Mouse (Mus musculus): ENCODE measurements around the gene Myo5a. TPM values are rescaled to one million over a fixed set of nuclear protein-coding genes. Genes with fewer than 3 reads are reported as not detected.

Gene Myo5a
- polyA plus RNA-seq, 1 experiment from 2014 or later = 23.5 TPM

DNA sequence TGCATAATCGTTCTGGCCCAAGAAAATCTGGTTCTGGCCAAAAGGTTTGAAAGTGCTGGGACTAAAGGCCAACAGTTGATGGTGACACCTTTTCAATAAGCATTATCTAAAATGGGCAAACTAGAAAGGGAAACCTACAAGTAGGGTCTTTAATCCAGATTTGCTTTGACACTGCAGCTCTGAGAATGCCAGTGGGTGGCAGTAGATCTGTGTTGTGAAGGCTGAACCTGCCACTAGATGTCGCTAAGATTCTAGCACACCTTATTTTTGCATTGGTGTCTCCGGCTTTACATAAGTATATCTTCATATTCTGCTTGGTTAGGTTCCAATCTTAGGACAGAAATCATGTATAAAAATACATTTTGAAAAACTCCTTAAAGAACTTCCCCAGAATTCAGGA lies 20.8 kb upstream of the Myo5a start:
- Histone ChIP-seq H3K4me2 (ENCODE audit: low read depth, low read length) (no peak overlapping the region), H3K9me3 (replicated peaks; ENCODE audit: control insufficient read depth, low read length) (no peaks in the 10 kb centered on the region), H3K9ac (replicated peaks; ENCODE audit: low read length) (no peak overlapping the region), H3K36me3 (replicated peaks; ENCODE audit: control insufficient read depth, insufficient read depth, low read depth, low read length) (no peaks in the 10 kb centered on the region; the same call in 1 of the 2 replicates), H3K4me3 (ENCODE audit: low read depth, low read length) (no peak overlapping the region), H3K27ac (replicated peaks; ENCODE audit: low read depth, low read length) (no peak overlapping the region), H3K27me3 (ENCODE audit: control insufficient read depth, insufficient read depth, low read length) (no peaks in the 10 kb centered on the region), H3K4me1 (ENCODE audit: control insufficient read depth, insufficient read depth, low read length) (no peaks in the 10 kb centered on the region)
- WGBS = 43% methylated on average over 3 of the region's 3 CpGs
- peak; percentile 83 for DNase-seq (ENCODE audit: low spot score)
- no peak for ATAC-seq (replicated peaks; ENCODE audit: insufficient number of reproducible peaks, low FRiP score, low TSS enrichment, low read depth)

DNA sequence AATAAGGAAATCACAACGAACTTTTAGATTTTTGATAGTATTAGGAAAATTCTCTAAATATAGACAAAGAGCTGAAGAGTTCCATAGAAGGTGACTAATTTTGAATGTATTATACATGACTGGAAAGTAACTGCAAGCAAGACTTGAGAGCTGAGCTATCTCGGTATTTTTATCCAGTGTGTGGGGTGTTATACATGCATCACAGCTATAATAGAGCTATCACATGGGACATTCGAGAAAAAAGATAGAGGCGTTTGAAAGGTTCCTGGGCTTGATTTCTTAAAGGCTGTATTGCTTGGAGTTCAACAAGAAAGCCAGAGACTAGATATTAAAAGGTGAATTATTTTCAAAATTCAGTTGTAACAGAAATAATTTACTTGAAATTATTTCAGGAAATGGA lies 19.0 kb upstream of the Myo5a start:
- 90% methylated on average over 4 of the region's 4 CpGs for WGBS
- H3K27ac ChIP-seq (replicated peaks; ENCODE audit: low read depth, low read length) = no peak overlapping the region
- peaks cover 2% of the 10 kb centered on the region; the same call in 1 of the 2 replicates for H3K36me3 ChIP-seq (replicated peaks; ENCODE audit: control insufficient read depth, insufficient read depth, low read depth, low read length)
- no peaks in the 10 kb centered on the region for H3K27me3 ChIP-seq (ENCODE audit: control insufficient read depth, insufficient read depth, low read length)
- H3K9me3 ChIP-seq (replicated peaks; ENCODE audit: control insufficient read depth, low read length) = no peaks in the 10 kb centered on the region
- H3K4me1 ChIP-seq (ENCODE audit: control insufficient read depth, insufficient read depth, low read length) = no peaks in the 10 kb centered on the region
- no peak for ATAC-seq (replicated peaks; ENCODE audit: insufficient number of reproducible peaks, low FRiP score, low TSS enrichment, low read depth)
- no peak overlapping the region for H3K9ac ChIP-seq (replicated peaks; ENCODE audit: low read length)
- H3K4me2 ChIP-seq (ENCODE audit: low read depth, low read length) = no peak overlapping the region
- no peak for DNase-seq (ENCODE audit: low spot score)
- no peak overlapping the region for H3K4me3 ChIP-seq (ENCODE audit: low read depth, low read length)

GRCm38 (mm10) chr9:75055046-75055445 lies 15.8 kb upstream of the Myo5a start:
- H3K27ac ChIP-seq (replicated peaks; ENCODE audit: low read depth, low read length) = no peak overlapping the region
- no peak overlapping the region for H3K9ac ChIP-seq (replicated peaks; ENCODE audit: low read length)
- no peak overlapping the region for H3K4me3 ChIP-seq (ENCODE audit: low read depth, low read length)
- H3K9me3 ChIP-seq (replicated peaks; ENCODE audit: control insufficient read depth, low read length) = no peaks in the 10 kb centered on the region
- no peaks in the 10 kb centered on the region for H3K4me1 ChIP-seq (ENCODE audit: control insufficient read depth, insufficient read depth, low read length)
- no peak overlapping the region for H3K4me2 ChIP-seq (ENCODE audit: low read depth, low read length)
- DNase-seq (ENCODE audit: low spot score) (no peak), ATAC-seq (replicated peaks; ENCODE audit: insufficient number of reproducible peaks, low FRiP score, low TSS enrichment, low read depth) (no peak)
- H3K27me3 ChIP-seq (ENCODE audit: control insufficient read depth, insufficient read depth, low read length) = no peaks in the 10 kb centered on the region
- WGBS = 90% methylated on average over 5 of the region's 5 CpGs
- peaks cover 4% of the 10 kb centered on the region for H3K36me3 ChIP-seq (replicated peaks; ENCODE audit: control insufficient read depth, insufficient read depth, low read depth, low read length)

DNA sequence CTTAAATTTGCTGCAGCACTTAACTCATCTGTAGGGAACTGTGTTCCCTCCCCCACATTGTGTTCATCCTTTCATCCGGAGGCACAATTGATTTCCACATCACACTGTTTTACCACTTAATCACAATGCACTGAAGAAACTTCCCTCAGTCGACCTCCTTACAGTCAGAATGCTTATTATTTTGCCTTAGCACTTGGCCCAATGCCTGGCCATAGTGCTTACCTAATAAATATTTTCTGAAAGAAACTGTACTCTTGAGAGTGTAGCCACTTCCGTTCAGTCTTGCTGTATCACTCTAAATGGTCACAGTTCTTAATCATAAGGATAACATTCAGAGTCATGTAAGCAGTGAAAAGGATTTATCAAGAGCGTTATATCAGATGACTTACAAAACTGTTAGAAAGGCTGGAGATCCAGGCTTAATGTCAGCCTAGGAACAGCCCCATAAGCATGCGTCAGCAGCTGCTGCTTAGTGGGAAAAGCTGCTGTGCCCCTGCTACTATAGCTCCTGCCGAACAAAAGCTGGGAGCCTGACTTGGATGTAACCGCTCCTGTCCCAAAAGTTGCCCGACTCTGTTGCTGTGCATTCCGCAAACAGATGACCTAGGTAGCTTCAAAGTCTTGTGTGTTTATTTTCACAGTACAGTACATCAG lies 6.0 kb upstream of the Myo5a start:
- H3K27me3 ChIP-seq (ENCODE audit: control insufficient read depth, insufficient read depth, low read length) = no peaks in the 10 kb centered on the region
- DNase-seq (ENCODE audit: low spot score) = no peak
- no peak overlapping the region for H3K9ac ChIP-seq (replicated peaks; ENCODE audit: low read length)
- H3K27ac ChIP-seq (replicated peaks; ENCODE audit: low read depth, low read length) = no peak overlapping the region
- no peak for ATAC-seq (replicated peaks; ENCODE audit: insufficient number of reproducible peaks, low FRiP score, low TSS enrichment, low read depth)
- H3K4me3 ChIP-seq (ENCODE audit: low read depth, low read length) = no peak overlapping the region
- no peaks in the 10 kb centered on the region; the same call in 1 of the 2 replicates for H3K36me3 ChIP-seq (replicated peaks; ENCODE audit: control insufficient read depth, insufficient read depth, low read depth, low read length)
- H3K9me3 ChIP-seq (replicated peaks; ENCODE audit: control insufficient read depth, low read length) = no peaks in the 10 kb centered on the region
- WGBS = 84% methylated on average over 9 of the region's 9 CpGs
- no peak overlapping the region for H3K4me2 ChIP-seq (ENCODE audit: low read depth, low read length)
- no peaks in the 10 kb centered on the region for H3K4me1 ChIP-seq (ENCODE audit: control insufficient read depth, insufficient read depth, low read length)

DNA sequence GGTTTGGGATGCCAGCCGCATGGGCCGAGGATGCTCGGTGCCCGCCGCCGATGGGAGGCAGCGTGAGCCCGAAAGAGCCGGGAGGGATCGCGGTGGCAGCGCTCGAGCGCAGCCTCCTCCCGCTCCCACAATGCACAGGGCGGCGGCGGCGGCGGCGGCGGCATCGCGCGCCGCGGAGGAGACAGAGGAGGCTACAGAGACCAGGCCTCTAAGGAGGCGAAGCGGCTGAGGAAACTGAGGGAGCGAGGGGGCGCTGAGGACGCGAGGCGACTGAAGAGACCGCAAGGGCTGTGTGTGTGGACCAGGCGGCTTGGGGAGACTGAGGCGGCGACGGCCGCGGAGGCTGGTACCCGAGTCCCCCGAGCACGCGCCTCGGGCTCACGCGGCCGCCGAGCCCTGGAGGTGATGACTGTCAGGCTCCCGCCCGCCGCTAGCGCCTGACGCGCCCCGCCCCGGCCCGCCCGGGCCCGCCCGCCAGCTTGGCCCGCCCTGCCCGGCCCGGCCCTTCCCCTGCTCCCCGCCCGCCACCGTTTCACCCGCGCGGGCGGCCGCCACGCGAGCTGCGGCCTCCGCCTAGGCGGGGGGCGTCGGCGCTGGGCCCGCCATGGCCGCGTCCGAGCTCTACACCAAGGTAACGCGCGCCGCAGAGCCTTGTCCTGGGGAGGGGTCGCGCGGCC lies 352 bp downstream of the Myo5a start:
- WGBS = under 1% methylated on average over 59 of the region's 92 CpGs
- peak overlapping the region; percentile 88 for H3K4me3 ChIP-seq (ENCODE audit: low read depth, low read length)

DNA sequence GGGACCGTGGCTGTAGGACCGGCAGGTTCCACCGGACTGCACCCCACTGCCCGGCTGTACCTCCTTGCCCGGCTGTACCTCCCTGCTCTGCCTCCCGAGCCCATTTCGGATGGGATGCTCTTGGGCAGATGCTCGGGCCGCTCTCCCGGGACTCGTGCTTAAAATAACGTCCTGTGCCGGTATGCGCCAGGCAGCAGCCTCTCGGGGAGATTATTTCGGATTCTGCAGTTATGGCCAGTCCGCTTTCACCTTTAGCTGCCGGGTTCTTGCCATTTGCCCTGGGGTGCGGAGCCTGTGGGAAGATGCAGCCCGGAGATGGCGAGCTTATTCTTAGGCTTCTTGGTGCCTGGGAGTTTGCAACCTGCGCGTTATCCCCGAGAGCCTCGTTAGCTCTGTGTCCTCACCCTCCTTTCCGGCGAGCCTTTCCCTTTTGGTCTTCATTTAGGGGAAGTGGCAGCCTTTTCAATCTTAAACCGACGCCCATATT lies 934 bp downstream of the Myo5a start:
- peak overlapping the region; percentile 92 for H3K4me2 ChIP-seq (ENCODE audit: low read depth, low read length)
- peak overlapping the region; percentile 88 for H3K4me3 ChIP-seq (ENCODE audit: low read depth, low read length)
- H3K27me3 ChIP-seq (ENCODE audit: control insufficient read depth, insufficient read depth, low read length) = no peaks in the 10 kb centered on the region
- ATAC-seq (replicated peaks; ENCODE audit: insufficient number of reproducible peaks, low FRiP score, low TSS enrichment, low read depth) (no peak; the same call in 1 of the 2 replicates), DNase-seq (ENCODE audit: low spot score) (peak; percentile 55)
- H3K27ac ChIP-seq (replicated peaks; ENCODE audit: low read depth, low read length) = peak overlapping the region; percentile 87
- no peaks in the 10 kb centered on the region for H3K9me3 ChIP-seq (replicated peaks; ENCODE audit: control insufficient read depth, low read length)
- WGBS = 0% methylated on average over 25 of the region's 29 CpGs
- peak overlapping the region; percentile 92 for H3K9ac ChIP-seq (replicated peaks; ENCODE audit: low read length)
- no peaks in the 10 kb centered on the region for H3K36me3 ChIP-seq (replicated peaks; ENCODE audit: control insufficient read depth, insufficient read depth, low read depth, low read length)
- no peaks in the 10 kb centered on the region for H3K4me1 ChIP-seq (ENCODE audit: control insufficient read depth, insufficient read depth, low read length)

More for the DNA sequence above, 352 bp downstream of the Myo5a start:
- no peaks in the 10 kb centered on the region for H3K4me1 ChIP-seq (ENCODE audit: control insufficient read depth, insufficient read depth, low read length)
- H3K4me2 ChIP-seq (ENCODE audit: low read depth, low read length) = peak overlapping the region; percentile 92
- H3K9me3 ChIP-seq (replicated peaks; ENCODE audit: control insufficient read depth, low read length) = no peaks in the 10 kb centered on the region
- H3K9ac ChIP-seq (replicated peaks; ENCODE audit: low read length) = peak overlapping the region; percentile 92
- H3K27ac ChIP-seq (replicated peaks; ENCODE audit: low read depth, low read length) = peak overlapping the region; percentile 87
- H3K27me3 ChIP-seq (ENCODE audit: control insufficient read depth, insufficient read depth, low read length) = no peaks in the 10 kb centered on the region
- ATAC-seq (replicated peaks; ENCODE audit: insufficient number of reproducible peaks, low FRiP score, low TSS enrichment, low read depth) = peak; percentile 95
- H3K36me3 ChIP-seq (replicated peaks; ENCODE audit: control insufficient read depth, insufficient read depth, low read depth, low read length) = no peaks in the 10 kb centered on the region
- peak; percentile 82 for DNase-seq (ENCODE audit: low spot score)

GRCm38 (mm10) chr9:75072361-75072760 lies 1.5 kb downstream of the Myo5a start:
- Histone ChIP-seq H3K4me1 (ENCODE audit: control insufficient read depth, insufficient read depth, low read length) (no peaks in the 10 kb centered on the region), H3K4me3 (ENCODE audit: low read depth, low read length) (peak overlapping the region; percentile 88), H3K9me3 (replicated peaks; ENCODE audit: control insufficient read depth, low read length) (no peaks in the 10 kb centered on the region), H3K27me3 (ENCODE audit: control insufficient read depth, insufficient read depth, low read length) (no peaks in the 10 kb centered on the region), H3K4me2 (ENCODE audit: low read depth, low read length) (peak overlapping the region; percentile 92), H3K27ac (replicated peaks; ENCODE audit: low read depth, low read length) (no peak overlapping the region), H3K9ac (replicated peaks; ENCODE audit: low read length) (peak overlapping the region; percentile 92), H3K36me3 (replicated peaks; ENCODE audit: control insufficient read depth, insufficient read depth, low read depth, low read length) (no peaks in the 10 kb centered on the region)
- ATAC-seq (replicated peaks; ENCODE audit: insufficient number of reproducible peaks, low FRiP score, low TSS enrichment, low read depth) (no peak), DNase-seq (ENCODE audit: low spot score) (peak; percentile 8)
- WGBS = 20% methylated on average over 3 of the region's 3 CpGs

- Histone ChIP-seq H3K36me3 (replicated peaks; ENCODE audit: control insufficient read depth, insufficient read depth, low read depth, low read length) (no peaks in the 10 kb centered on the region), H3K4me3 (ENCODE audit: low read depth, low read length) (no peak overlapping the region), H3K27me3 (ENCODE audit: control insufficient read depth, insufficient read depth, low read length) (no peaks in the 10 kb centered on the region), H3K9ac (replicated peaks; ENCODE audit: low read length) (no peak overlapping the region), H3K4me1 (ENCODE audit: control insufficient read depth, insufficient read depth, low read length) (no peaks in the 10 kb centered on the region), H3K27ac (replicated peaks; ENCODE audit: low read depth, low read length) (no peak overlapping the region), H3K9me3 (replicated peaks; ENCODE audit: control insufficient read depth, low read length) (no peaks in the 10 kb centered on the region), H3K4me2 (ENCODE audit: low read depth, low read length) (no peak overlapping the region)
- no peak for DNase-seq (ENCODE audit: low spot score)
- ATAC-seq (replicated peaks; ENCODE audit: insufficient number of reproducible peaks, low FRiP score, low TSS enrichment, low read depth) = no peak
These were observed 6.4 kb downstream of the Myo5a start for GRCm38 (mm10) chr9:75077191-75077590.
